Mouse (Mus musculus) forebrain, embryonic 12.5 days (tissue): ENCODE results near the gene Aacs. TPM values are rescaled to one million over a fixed set of nuclear protein-coding genes. Genes with fewer than 3 reads are reported as not detected.

ENCODE experiments used
- ATAC-seq: fragments of 200-750 bp; cut with Nextera tagmentation; 2 replicates; pipeline ENCODE4 v1.8.0; 2017; ENCODE audit warnings: moderate TSS enrichment; ENCODE audit not compliant: low FRiP score
- H3K27ac ChIP-seq: fragments of 300-500 bp; sonication (generic); 2 replicates; pipeline ENCODE4 v1.5.1; 2016; ENCODE audit warnings: mild to moderate bottlenecking
- H3K27me3 ChIP-seq: fragments of 300-500 bp; sonication (generic); 2 replicates; pipeline ENCODE4 v1.6.1; 2016; ENCODE audit warnings: mild to moderate bottlenecking
- H3K36me3 ChIP-seq: fragments of 300-500 bp; sonication (generic); replicated peaks from 2 replicates; pipeline ENCODE4 v1.6.1; 2016; ENCODE audit warnings: mild to moderate bottlenecking
- H3K4me1 ChIP-seq: fragments of 300-500 bp; sonication (generic); 2 replicates; pipeline ENCODE4 v1.6.1; 2016
- H3K4me2 ChIP-seq: fragments of 300-500 bp; sonication (generic); 2 replicates; pipeline ENCODE4 v1.6.1; 2016; ENCODE audit warnings: mild to moderate bottlenecking, moderate library complexity
- H3K4me3 ChIP-seq: fragments of 300-500 bp; sonication (generic); replicated peaks from 2 replicates; pipeline ENCODE4 v1.5.1; 2016; ENCODE audit warnings: mild to moderate bottlenecking
- H3K9ac ChIP-seq: fragments of 300-500 bp; sonication (generic); 2 replicates; pipeline ENCODE4 v1.6.1; 2016; ENCODE audit warnings: mild to moderate bottlenecking
- H3K9me3 ChIP-seq: fragments of 300-500 bp; sonication (generic); 2 replicates; pipeline ENCODE4 v1.6.1; 2016
- WGBS: fragments of 180-500 bp; shearing (Covaris S2); methylation state at CpG from one replicate; pipeline ENCODE4 v1.1.7; 2016; 5-methylcytosine and 5-hydroxymethylcytosine counted together
- polyA plus RNA-seq: library from polyadenylated mRNA; unstranded; fragments of >200 nt; fragmentation: Nextera tagmentation; extraction: Ambion mirVana; gene quantifications from 2 replicates; pipeline ENCODE4 v1.2.1, GENCODE M21; 2016

Gene Aacs
- polyA plus RNA-seq, 1 experiment from 2014 or later = 62.3 TPM

- H3K4me2 ChIP-seq = peak within 1 kb of the TSS; percentile 94
- H3K27me3 ChIP-seq = peaks cover 85% of the 10 kb centered on the region
- no peak for ATAC-seq
- peak within 1 kb of the TSS; percentile 62 for H3K9ac ChIP-seq
- WGBS = 3% methylated on average over 25 of the region's 25 CpGs
- no peaks in the 10 kb centered on the region for H3K36me3 ChIP-seq
- H3K27ac ChIP-seq = 0 out of 2 replicates have a peak within 1 kb of the TSS, but pooled peaks have one; percentile 13
- H3K4me3 ChIP-seq = peak within 1 kb of the TSS; percentile 59
- H3K9me3 ChIP-seq = peaks cover under 1% of the 10 kb centered on the region; the same call in 1 of the 2 replicates
- H3K4me1 ChIP-seq = peaks cover 41% of the 10 kb centered on the region
Observed at GRCm38 (mm10) chr5:125531634-125532033, 56.0 kb downstream of the Aacs start, which contains the start of gene Tmem132b. Tmem132b (plus strand) TSS chr5:125531774.

- under 1% methylated on average over 30 of the region's 30 CpGs for WGBS
- Histone ChIP-seq H3K36me3 (no peaks in the 10 kb centered on the region), H3K27me3 (peaks cover 87% of the 10 kb centered on the region), H3K27ac (0 out of 2 replicates have a peak overlapping the region, but pooled peaks have one; percentile 13), H3K9ac (peak overlapping the region; percentile 62), H3K4me3 (peak overlapping the region; percentile 59), H3K9me3 (no peaks in the 10 kb centered on the region), H3K4me1 (peaks cover 41% of the 10 kb centered on the region), H3K4me2 (peak overlapping the region; percentile 94)
- peak; percentile 80 for ATAC-seq
Observed at GRCm38 (mm10) chr5:125532191-125532544, 56.6 kb downstream of the Aacs start.

GRCm38 (mm10) chr5:125532545-125533224, 57.1 kb downstream of the Aacs start:
- Histone ChIP-seq H3K36me3 (no peaks in the 10 kb centered on the region), H3K27me3 (peaks cover 90% of the 10 kb centered on the region), H3K9me3 (no peaks in the 10 kb centered on the region), H3K4me3 (peak overlapping the region; percentile 59), H3K4me1 (peaks cover 41% of the 10 kb centered on the region), H3K4me2 (peak overlapping the region; percentile 94), H3K27ac (no peak overlapping the region), H3K9ac (peak overlapping the region; percentile 62)
- under 1% methylated on average over 45 of the region's 64 CpGs for WGBS
- peak; percentile 28 for ATAC-seq

- H3K36me3 ChIP-seq = no peaks in the 10 kb centered on the region
- peak overlapping the region; percentile 59 for H3K4me3 ChIP-seq
- H3K27ac ChIP-seq = no peak overlapping the region
- no peak for ATAC-seq
- peaks cover 85% of the 10 kb centered on the region for H3K27me3 ChIP-seq
- 2% methylated on average over 24 of the region's 24 CpGs for WGBS
- H3K4me2 ChIP-seq = peak overlapping the region; percentile 94
- H3K9me3 ChIP-seq = no peaks in the 10 kb centered on the region
- peak overlapping the region; percentile 62 for H3K9ac ChIP-seq
- H3K4me1 ChIP-seq = peaks cover 41% of the 10 kb centered on the region
Observed at GRCm38 (mm10) chr5:125533225-125533900, 57.7 kb downstream of the Aacs start.

- Histone ChIP-seq H3K4me1 (peaks cover 41% of the 10 kb centered on the region), H3K9ac (no peak overlapping the region), H3K9me3 (no peaks in the 10 kb centered on the region), H3K27ac (no peak overlapping the region), H3K27me3 (peaks cover 78% of the 10 kb centered on the region), H3K4me2 (peak overlapping the region; percentile 94), H3K36me3 (no peaks in the 10 kb centered on the region), H3K4me3 (peak overlapping the region; percentile 59)
- no peak for ATAC-seq
- WGBS = 11% methylated on average over 7 of the region's 7 CpGs
Observed at GRCm38 (mm10) chr5:125534168-125534610, 58.6 kb downstream of the Aacs start.

GRCm38 (mm10) chr5:125534611-125535324, 59.2 kb downstream of the Aacs start:
- Histone ChIP-seq H3K36me3 (no peaks in the 10 kb centered on the region), H3K27ac (no peak overlapping the region), H3K27me3 (peaks cover 72% of the 10 kb centered on the region), H3K4me1 (peaks cover 41% of the 10 kb centered on the region), H3K9ac (no peak overlapping the region), H3K9me3 (no peaks in the 10 kb centered on the region), H3K4me3 (peak overlapping the region; percentile 59), H3K4me2 (peak overlapping the region; percentile 47)
- no peak for ATAC-seq
- WGBS = 2% methylated on average over 26 of the region's 26 CpGs

- no peak for ATAC-seq
- Histone ChIP-seq H3K4me2 (no peak overlapping the region), H3K9me3 (no peaks in the 10 kb centered on the region), H3K36me3 (no peaks in the 10 kb centered on the region), H3K27me3 (peaks cover 37% of the 10 kb centered on the region), H3K9ac (no peak overlapping the region), H3K27ac (no peak overlapping the region), H3K4me3 (no peak overlapping the region), H3K4me1 (peaks cover 17% of the 10 kb centered on the region)
- 87% methylated on average over 2 of the region's 2 CpGs for WGBS
Observed at GRCm38 (mm10) chr5:125545090-125545489, 69.5 kb downstream of the Aacs start.

- Histone ChIP-seq H3K9ac (no peak overlapping the region), H3K4me3 (no peak overlapping the region), H3K36me3 (no peaks in the 10 kb centered on the region), H3K9me3 (no peaks in the 10 kb centered on the region), H3K4me2 (no peak overlapping the region; the same call in 1 of the 2 replicates), H3K27ac (no peak overlapping the region), H3K27me3 (peaks cover 37% of the 10 kb centered on the region), H3K4me1 (peaks cover 21% of the 10 kb centered on the region)
- no peak for ATAC-seq
- WGBS = 19% methylated on average over 13 of the region's 13 CpGs
Observed at GRCm38 (mm10) chr5:125546293-125546692, 70.7 kb downstream of the Aacs start.

GRCm38 (mm10) chr5:125549750-125550489, 74.3 kb downstream of the Aacs start:
- no peak overlapping the region for H3K4me3 ChIP-seq
- WGBS = 12% methylated on average over 11 of the region's 11 CpGs
- no peaks in the 10 kb centered on the region for H3K36me3 ChIP-seq
- H3K27me3 ChIP-seq = peaks cover 37% of the 10 kb centered on the region
- H3K9ac ChIP-seq = no peak overlapping the region
- ATAC-seq = no peak
- H3K9me3 ChIP-seq = no peaks in the 10 kb centered on the region
- H3K4me2 ChIP-seq = no peak overlapping the region
- H3K27ac ChIP-seq = no peak overlapping the region
- H3K4me1 ChIP-seq = peaks cover 21% of the 10 kb centered on the region

- 79% methylated on average over 5 of the region's 5 CpGs for WGBS
- Histone ChIP-seq H3K4me3 (no peak overlapping the region), H3K4me2 (no peak overlapping the region), H3K27ac (no peak overlapping the region), H3K9ac (no peak overlapping the region), H3K27me3 (no peaks in the 10 kb centered on the region), H3K36me3 (no peaks in the 10 kb centered on the region), H3K4me1 (no peaks in the 10 kb centered on the region), H3K9me3 (no peaks in the 10 kb centered on the region)
- no peak for ATAC-seq
Observed at GRCm38 (mm10) chr5:125555732-125556131, 80.1 kb downstream of the Aacs start.

- Histone ChIP-seq H3K9me3 (peaks cover 7% of the 10 kb centered on the region), H3K27me3 (no peaks in the 10 kb centered on the region), H3K4me1 (no peaks in the 10 kb centered on the region), H3K27ac (no peak overlapping the region), H3K4me3 (no peak overlapping the region), H3K36me3 (no peaks in the 10 kb centered on the region), H3K4me2 (no peak overlapping the region), H3K9ac (no peak overlapping the region)
- 70% methylated on average over 6 of the region's 6 CpGs for whole genome bisulfite sequencing
- no peak for ATAC-seq
Observed at GRCm38 (mm10) chr5:125563492-125563891, 87.9 kb downstream of the Aacs start.

- Histone ChIP-seq H3K9me3 (peaks cover 7% of the 10 kb centered on the region), H3K9ac (no peak overlapping the region), H3K4me3 (no peak overlapping the region), H3K27ac (no peak overlapping the region), H3K4me2 (no peak overlapping the region), H3K27me3 (no peaks in the 10 kb centered on the region), H3K36me3 (no peaks in the 10 kb centered on the region), H3K4me1 (no peaks in the 10 kb centered on the region)
- ATAC-seq = no peak
- WGBS = 86% methylated on average over 11 of the region's 11 CpGs
Observed at GRCm38 (mm10) chr5:125565725-125566124, 90.1 kb downstream of the Aacs start.
